Mouse (Mus musculus): ENCODE results near the gene Tpm1. TPM values are rescaled to one million over a fixed set of nuclear protein-coding genes. Genes with fewer than 3 reads are reported as not detected.

The Tpm1 gene
- 1,516 and 1,556 TPM in 2 replicates for polyA plus RNA-seq (2011; ENCODE audit: insufficient read depth, insufficient read length, low read depth, missing spikeins)

- Histone ChIP-seq H3K27me3 (ENCODE audit: control insufficient read depth, insufficient read depth, low read length, poor library complexity, severe bottlenecking) (no peaks in the 10 kb centered on the region; the same call in 1 of the 2 replicates), H3K27ac (ENCODE audit: insufficient read depth, low read length) (no peak within 1 kb of the TSS), H3K4me1 (ENCODE audit: control insufficient read depth, insufficient read depth, low read length) (no peaks in the 10 kb centered on the region), H3K4me3 (ENCODE audit: low read depth, low read length) (peak within 1 kb of the TSS; percentile 78), H3K9ac (ENCODE audit: low read depth, poor library complexity, severe bottlenecking) (peak within 1 kb of the TSS; percentile 61), H3K36me3 (ENCODE audit: control insufficient read depth, insufficient read depth, low read length, poor library complexity, severe bottlenecking) (no peaks in the 10 kb centered on the region), H3K9me3 (replicated peaks; ENCODE audit: control insufficient read depth, insufficient read depth, low read length, poor library complexity, severe bottlenecking) (no peaks in the 10 kb centered on the region)
- TF ChIP-seq CTCF (IDR thresholded peaks at IDR 0.05; ENCODE audit: low read depth, low read length) (no peak), EP300 (IDR thresholded peaks at IDR 0.05; ENCODE audit: insufficient read depth, low read depth, low read length) (no peak), POLR2A (IDR thresholded peaks at IDR 0.05; ENCODE audit: insufficient read depth, low read length) (no peak)
Observed at GRCm38 (mm10) chr9:67049086-67049824, at the start of gene Tpm1. Tpm1 (minus strand) TSS chr9:67049406.

DNA sequence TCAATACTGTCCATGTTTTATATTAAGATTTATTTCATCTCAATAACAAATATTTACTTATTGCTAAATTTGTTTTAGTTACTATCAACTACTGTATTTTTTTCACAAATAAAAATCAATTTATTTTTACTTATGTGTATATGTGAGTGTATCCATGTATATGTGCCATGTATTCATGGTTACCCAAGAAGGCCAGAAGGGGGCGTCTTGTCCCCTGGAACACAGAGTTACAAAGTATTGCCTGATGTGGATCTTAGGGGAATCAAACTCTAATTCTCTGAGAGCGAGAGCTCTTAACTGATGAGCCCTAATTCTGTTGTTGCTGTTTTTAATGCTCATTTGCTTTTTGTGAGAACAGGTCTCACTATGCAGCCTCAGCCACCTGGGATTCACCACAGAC lies 45.2 kb upstream of the Tpm1 start:
- Histone ChIP-seq H3K9me3 (replicated peaks; ENCODE audit: control insufficient read depth, insufficient read depth, low read length, poor library complexity, severe bottlenecking) (no peaks in the 10 kb centered on the region), H3K36me3 (ENCODE audit: control insufficient read depth, insufficient read depth, low read length, poor library complexity, severe bottlenecking) (no peaks in the 10 kb centered on the region), H3K27me3 (ENCODE audit: control insufficient read depth, insufficient read depth, low read length, poor library complexity, severe bottlenecking) (no peaks in the 10 kb centered on the region), H3K4me3 (ENCODE audit: low read depth, low read length) (no peak overlapping the region), H3K9ac (ENCODE audit: low read depth, poor library complexity, severe bottlenecking) (no peak overlapping the region), H3K4me1 (ENCODE audit: control insufficient read depth, insufficient read depth, low read length) (no peaks in the 10 kb centered on the region), H3K27ac (ENCODE audit: insufficient read depth, low read length) (no peak overlapping the region)
- TF ChIP-seq CTCF (IDR thresholded peaks at IDR 0.05; ENCODE audit: low read depth, low read length): no peak
- TF ChIP-seq EP300 (IDR thresholded peaks at IDR 0.05; ENCODE audit: insufficient read depth, low read depth, low read length): no peak
- no peak for TF ChIP-seq POLR2A (IDR thresholded peaks at IDR 0.05; ENCODE audit: insufficient read depth, low read length)

- Histone ChIP-seq H3K36me3 (ENCODE audit: control insufficient read depth, insufficient read depth, low read length, poor library complexity, severe bottlenecking) (no peaks in the 10 kb centered on the region), H3K27me3 (ENCODE audit: control insufficient read depth, insufficient read depth, low read length, poor library complexity, severe bottlenecking) (no peaks in the 10 kb centered on the region), H3K9ac (ENCODE audit: low read depth, poor library complexity, severe bottlenecking) (no peak overlapping the region), H3K4me1 (ENCODE audit: control insufficient read depth, insufficient read depth, low read length) (no peaks in the 10 kb centered on the region), H3K27ac (ENCODE audit: insufficient read depth, low read length) (no peak overlapping the region), H3K9me3 (replicated peaks; ENCODE audit: control insufficient read depth, insufficient read depth, low read length, poor library complexity, severe bottlenecking) (no peaks in the 10 kb centered on the region), H3K4me3 (ENCODE audit: low read depth, low read length) (no peak overlapping the region)
- no peak for TF ChIP-seq CTCF (IDR thresholded peaks at IDR 0.05; ENCODE audit: low read depth, low read length)
- TF ChIP-seq EP300 (IDR thresholded peaks at IDR 0.05; ENCODE audit: insufficient read depth, low read depth, low read length): no peak
Observed at GRCm38 (mm10) chr9:67092210-67092609, 43.0 kb upstream of the Tpm1 start.

- no peak for TF ChIP-seq CTCF (IDR thresholded peaks at IDR 0.05; ENCODE audit: low read depth, low read length)
- no peak for TF ChIP-seq EP300 (IDR thresholded peaks at IDR 0.05; ENCODE audit: insufficient read depth, low read depth, low read length)
- no peak for TF ChIP-seq POLR2A (IDR thresholded peaks at IDR 0.05; ENCODE audit: insufficient read depth, low read length)
- no peak overlapping the region for H3K27ac ChIP-seq (ENCODE audit: insufficient read depth, low read length)
Observed at GRCm38 (mm10) chr9:67091598-67091997, 42.4 kb upstream of the Tpm1 start.

DNA sequence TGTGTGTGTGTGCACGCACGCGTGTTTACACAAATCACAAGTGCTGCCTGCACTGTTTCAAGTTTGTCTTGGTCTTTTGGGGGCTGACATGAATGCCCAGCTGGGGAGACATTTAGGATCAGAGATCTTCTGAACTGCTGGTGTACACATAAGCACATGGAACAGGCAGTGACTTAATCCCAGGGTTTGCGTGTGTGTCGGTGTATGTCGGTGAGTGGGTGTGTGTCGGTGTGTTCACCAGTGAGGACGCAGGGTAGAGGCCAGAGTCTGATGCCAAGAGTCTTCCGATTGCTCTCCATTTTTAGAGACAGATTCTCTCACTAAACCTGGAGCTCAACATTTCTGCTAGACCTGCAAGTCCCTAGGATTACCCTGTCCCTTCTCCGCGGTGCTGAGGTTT lies 41.9 kb upstream of the Tpm1 start:
- no peak for TF ChIP-seq CTCF (IDR thresholded peaks at IDR 0.05; ENCODE audit: low read depth, low read length)
- H3K27ac ChIP-seq (ENCODE audit: insufficient read depth, low read length): no peak overlapping the region
- no peaks in the 10 kb centered on the region for H3K27me3 ChIP-seq (ENCODE audit: control insufficient read depth, insufficient read depth, low read length, poor library complexity, severe bottlenecking)
- H3K9me3 ChIP-seq (replicated peaks; ENCODE audit: control insufficient read depth, insufficient read depth, low read length, poor library complexity, severe bottlenecking): no peaks in the 10 kb centered on the region
- H3K36me3 ChIP-seq (ENCODE audit: control insufficient read depth, insufficient read depth, low read length, poor library complexity, severe bottlenecking): no peaks in the 10 kb centered on the region
- no peak overlapping the region for H3K4me3 ChIP-seq (ENCODE audit: low read depth, low read length)
- no peak overlapping the region for H3K9ac ChIP-seq (ENCODE audit: low read depth, poor library complexity, severe bottlenecking)
- H3K4me1 ChIP-seq (ENCODE audit: control insufficient read depth, insufficient read depth, low read length): no peaks in the 10 kb centered on the region

More at GRCm38 (mm10) chr9:67091598-67091997, 42.4 kb upstream of the Tpm1 start:
- H3K9ac ChIP-seq (ENCODE audit: low read depth, poor library complexity, severe bottlenecking): no peak overlapping the region
- H3K4me3 ChIP-seq (ENCODE audit: low read depth, low read length): no peak overlapping the region
- no peaks in the 10 kb centered on the region for H3K9me3 ChIP-seq (replicated peaks; ENCODE audit: control insufficient read depth, insufficient read depth, low read length, poor library complexity, severe bottlenecking)
- H3K27me3 ChIP-seq (ENCODE audit: control insufficient read depth, insufficient read depth, low read length, poor library complexity, severe bottlenecking): no peaks in the 10 kb centered on the region
- no peaks in the 10 kb centered on the region for H3K36me3 ChIP-seq (ENCODE audit: control insufficient read depth, insufficient read depth, low read length, poor library complexity, severe bottlenecking)
- no peaks in the 10 kb centered on the region for H3K4me1 ChIP-seq (ENCODE audit: control insufficient read depth, insufficient read depth, low read length)

GRCm38 (mm10) chr9:67090633-67091045 lies 41.4 kb upstream of the Tpm1 start:
- Histone ChIP-seq H3K36me3 (ENCODE audit: control insufficient read depth, insufficient read depth, low read length, poor library complexity, severe bottlenecking) (no peaks in the 10 kb centered on the region), H3K9me3 (replicated peaks; ENCODE audit: control insufficient read depth, insufficient read depth, low read length, poor library complexity, severe bottlenecking) (no peaks in the 10 kb centered on the region), H3K27me3 (ENCODE audit: control insufficient read depth, insufficient read depth, low read length, poor library complexity, severe bottlenecking) (no peaks in the 10 kb centered on the region), H3K27ac (ENCODE audit: insufficient read depth, low read length) (no peak overlapping the region), H3K4me1 (ENCODE audit: control insufficient read depth, insufficient read depth, low read length) (no peaks in the 10 kb centered on the region), H3K9ac (ENCODE audit: low read depth, poor library complexity, severe bottlenecking) (no peak overlapping the region), H3K4me3 (ENCODE audit: low read depth, low read length) (no peak overlapping the region)
- TF ChIP-seq POLR2A (IDR thresholded peaks at IDR 0.05; ENCODE audit: insufficient read depth, low read length) (no peak), CTCF (IDR thresholded peaks at IDR 0.05; ENCODE audit: low read depth, low read length) (no peak), EP300 (IDR thresholded peaks at IDR 0.05; ENCODE audit: insufficient read depth, low read depth, low read length) (no peak)

Data from ES-Bruce4 (cell line).